Mouse (Mus musculus) spleen, adult 2 months (tissue): ENCODE results near the gene Rhob. TPM values are rescaled to one million over a fixed set of nuclear protein-coding genes. Genes with fewer than 3 reads are reported as not detected.

Experiments used
- DNase-seq, 2 experiments: peaks; one replicate each; pipeline versions ENCODE4 v3.0.0 to v3.0.0-alpha.2; 2012 to 2021; ENCODE audit warnings: low spot score in 2 of 2, low read depth in 1 of 2
- H3K27ac ChIP-seq: fragments of 200-500 bp; 2 replicates; pipeline ENCODE4 v1.5.1; 2012; ENCODE audit warnings: low read length, inconsistent platforms; ENCODE audit not compliant: insufficient read depth
- H3K27me3 ChIP-seq: fragments of 200-500 bp; 2 replicates; pipeline ENCODE4 v1.6.1; 2012; ENCODE audit warnings: mild to moderate bottlenecking, moderate library complexity, low read length, inconsistent platforms; ENCODE audit not compliant: control insufficient read depth, insufficient read depth
- H3K36me3 ChIP-seq: fragments of 200-500 bp; 2 replicates; pipeline ENCODE4 v1.6.1; 2012; ENCODE audit warnings: mild to moderate bottlenecking, low read length, inconsistent platforms; ENCODE audit not compliant: control insufficient read depth, insufficient read depth
- H3K4me1 ChIP-seq: fragments of 200-500 bp; 2 replicates; pipeline ENCODE4 v1.6.1; 2011; ENCODE audit warnings: inconsistent platforms; ENCODE audit not compliant: control insufficient read depth, insufficient read depth, insufficient read length
- H3K4me3 ChIP-seq: fragments of 200-500 bp; 2 replicates; pipeline ENCODE4 v1.5.1; 2011; ENCODE audit warnings: mild to moderate bottlenecking, inconsistent platforms; ENCODE audit not compliant: insufficient read depth, insufficient read length; ENCODE audit errors: extremely low read depth
- CTCF ChIP-seq: fragments of 200-500 bp; IDR thresholded peaks from 2 replicates; pipeline ENCODE4 v1.5.1; 2011; ENCODE audit warnings: mild to moderate bottlenecking, inconsistent platforms; ENCODE audit not compliant: insufficient read depth, insufficient read length, insufficient replicate concordance; ENCODE audit errors: extremely low read depth
- POLR2A ChIP-seq: fragments of 200-500 bp; IDR thresholded peaks from 2 replicates; pipeline ENCODE4 v1.6.1; 2011; ENCODE audit warnings: low read depth, low read length, inconsistent platforms
- WGBS: fragments of 180-500 bp; shearing (Covaris S2); methylation state at CpG from one replicate; pipeline ENCODE4 v1.1.7; 2018; 5-methylcytosine and 5-hydroxymethylcytosine counted together
- polyA plus RNA-seq: library from polyadenylated mRNA; depleted of rRNA; stranded (reverse); fragments of >200 nt; gene quantifications from 2 replicates; pipeline ENCODE4 v1.2.3, GENCODE M21; 2012

Gene Rhob
- polyA plus RNA-seq, 1 experiment: 84.8 TPM

- no peaks in the 10 kb centered on the region for H3K27me3 ChIP-seq
- 37% methylated on average over 4 of the region's 4 CpGs for WGBS
- H3K4me1 ChIP-seq: no peaks in the 10 kb centered on the region
- TF ChIP-seq POLR2A: no peak
- TF ChIP-seq CTCF: no peak
- H3K4me3 ChIP-seq: no peak overlapping the region
- no peak overlapping the region for H3K27ac ChIP-seq
- no peaks in the 10 kb centered on the region for H3K36me3 ChIP-seq
- DNase-seq: no peak
These were observed 27.8 kb downstream of the Rhob start for GRCm38 (mm10) chr12:8472051-8472450.

- no peak overlapping the region for H3K4me3 ChIP-seq
These were observed 28.8 kb downstream of the Rhob start for GRCm38 (mm10) chr12:8470962-8471361.

GRCm38 (mm10) chr12:8469742-8470494 is 29.9 kb downstream of the Rhob start:
- H3K4me3 ChIP-seq: no peak overlapping the region
- TF ChIP-seq POLR2A (no peak), CTCF (no peak)

More at GRCm38 (mm10) chr12:8470962-8471361, 28.8 kb downstream of the Rhob start:
- Histone ChIP-seq H3K4me1 (no peaks in the 10 kb centered on the region), H3K27me3 (no peaks in the 10 kb centered on the region), H3K36me3 (no peaks in the 10 kb centered on the region), H3K27ac (no peak overlapping the region)
- no peak for DNase-seq
- no peak for TF ChIP-seq CTCF
- no peak for TF ChIP-seq POLR2A
- WGBS: 61% methylated on average over 2 of the region's 2 CpGs

GRCm38 (mm10) chr12:8468221-8468865 is 31.5 kb downstream of the Rhob start:
- Histone ChIP-seq H3K27me3 (no peaks in the 10 kb centered on the region), H3K4me1 (no peaks in the 10 kb centered on the region), H3K36me3 (no peaks in the 10 kb centered on the region), H3K4me3 (no peak overlapping the region), H3K27ac (no peak overlapping the region)
- DNase-seq: no peak
- TF ChIP-seq POLR2A (no peak), CTCF (no peak)

More at GRCm38 (mm10) chr12:8469742-8470494, 29.9 kb downstream of the Rhob start:
- DNase-seq: no peak
- H3K27me3 ChIP-seq: no peaks in the 10 kb centered on the region
- H3K4me1 ChIP-seq: no peaks in the 10 kb centered on the region
- 93% methylated on average over 25 of the region's 25 CpGs for WGBS
- H3K36me3 ChIP-seq: no peaks in the 10 kb centered on the region
- H3K27ac ChIP-seq: no peak overlapping the region

GRCm38 (mm10) chr12:8467029-8467924 is 32.5 kb downstream of the Rhob start:
- H3K4me1 ChIP-seq: no peaks in the 10 kb centered on the region
- TF ChIP-seq POLR2A: no peak
- TF ChIP-seq CTCF: no peak
- no peak for DNase-seq
- WGBS: 31% methylated on average over 12 of the region's 12 CpGs
- no peak overlapping the region for H3K4me3 ChIP-seq
- no peak overlapping the region for H3K27ac ChIP-seq
- H3K27me3 ChIP-seq: no peaks in the 10 kb centered on the region
- no peaks in the 10 kb centered on the region for H3K36me3 ChIP-seq

- 85% methylated on average over 3 of the region's 3 CpGs for WGBS
- H3K4me1 ChIP-seq: no peaks in the 10 kb centered on the region
- DNase-seq: no peak
These were observed 34.1 kb downstream of the Rhob start for GRCm38 (mm10) chr12:8465680-8466079.

More at GRCm38 (mm10) chr12:8465680-8466079, 34.1 kb downstream of the Rhob start:
- no peak for TF ChIP-seq POLR2A
- no peak for TF ChIP-seq CTCF
- Histone ChIP-seq H3K27ac (no peak overlapping the region), H3K36me3 (no peaks in the 10 kb centered on the region), H3K27me3 (no peaks in the 10 kb centered on the region), H3K4me3 (no peak overlapping the region)
